Mouse (Mus musculus) CH12.LX (cell line): ENCODE measurements at regions not wholly inside any gene's neighbourhood (a gene's known extent, or its start where the extent isn't known, plus 50 kb on each side); places are given as distances from the start of the nearest gene placed in this dataset.

ENCODE experiments used
- DNase-seq: peaks from one replicate; pipeline ENCODE4 v3.0.0-alpha.2; 2013; ENCODE audit errors: extremely low read depth
- H3K27ac ChIP-seq: 2 replicates; pipeline ENCODE4 v1.5.1; 2012; ENCODE audit warnings: low read depth, mild to moderate bottlenecking, control low read depth, moderate library complexity; ENCODE audit not compliant: insufficient read depth
- H3K27me3 ChIP-seq: replicated peaks from 2 replicates; pipeline ENCODE3; 2012; ENCODE audit warnings: inconsistent platforms
- H3K36me3 ChIP-seq, 2 experiments: replicated peaks in 1 of 2; 2 replicates each; pipeline versions ENCODE3 to v1.6.1; 2012; ENCODE audit warnings: inconsistent platforms in 1 of 2, low read length in 1 of 2, mild to moderate bottlenecking in 1 of 2, mixed read lengths in 1 of 2, moderate library complexity in 1 of 2; ENCODE audit not compliant: control insufficient read depth in 1 of 2, insufficient read depth in 1 of 2
- H3K4me1 ChIP-seq, 2 experiments: 2 replicates each; pipeline ENCODE4 v1.6.1; 2012; ENCODE audit warnings: inconsistent platforms in 1 of 2, moderate library complexity in 1 of 2; ENCODE audit not compliant: insufficient read depth in 2 of 2, control insufficient read depth in 1 of 2
- H3K4me2 ChIP-seq: 2 replicates; pipeline ENCODE4 v1.6.1; 2012; ENCODE audit warnings: low read depth, mild to moderate bottlenecking, control low read depth; ENCODE audit not compliant: poor library complexity, insufficient read depth, severe bottlenecking
- H3K4me3 ChIP-seq, 3 experiments: fragments of 150-350 bp in 1 of 3; sonication (generic) in 1 of 3; replicated peaks in 1 of 3; 2 replicates each; pipeline versions ENCODE3 to v1.5.1; 2011 to 2012; ENCODE audit warnings: low read depth in 2 of 3, low read length in 2 of 3, mild to moderate bottlenecking in 2 of 3, moderate library complexity in 2 of 3, control low read depth in 1 of 3, improper control_type of control experiment in 1 of 3, inconsistent platforms in 1 of 3, mixed read lengths in 1 of 3; ENCODE audit not compliant: poor library complexity in 1 of 3
- H3K79me2 ChIP-seq: replicated peaks from 2 replicates; pipeline ENCODE4 v1.6.1; 2012; ENCODE audit warnings: mild to moderate bottlenecking, moderate library complexity; ENCODE audit not compliant: control insufficient read depth, poor library complexity, insufficient read depth, severe bottlenecking; ENCODE audit errors: extremely low read depth
- H3K9ac ChIP-seq: 2 replicates; pipeline ENCODE4 v1.6.1; 2012; ENCODE audit warnings: low read depth, mild to moderate bottlenecking, control low read depth, moderate library complexity; ENCODE audit not compliant: insufficient read depth
- H3K9me3 ChIP-seq: replicated peaks from 2 replicates; pipeline ENCODE3; 2012; ENCODE audit warnings: low read length, inconsistent platforms, mixed read lengths
- BHLHE40 ChIP-seq: IDR thresholded peaks from 2 replicates; pipeline ENCODE4 v1.6.1; 2011; ENCODE audit warnings: mild to moderate bottlenecking, low read depth, low read length, improper control_type of control experiment
- CHD1 ChIP-seq: IDR thresholded peaks from 2 replicates; pipeline ENCODE4 v1.6.1; 2012; ENCODE audit warnings: low read depth, low read length, improper control_type of control experiment, inconsistent platforms
- CHD2 ChIP-seq: IDR thresholded peaks from 2 replicates; pipeline ENCODE4 v1.6.1; 2011; ENCODE audit warnings: low read length, improper control_type of control experiment
- ELF1 ChIP-seq: IDR thresholded peaks from 2 replicates; pipeline ENCODE4 v1.6.1; 2014; ENCODE audit warnings: low read depth, mild to moderate bottlenecking, inconsistent platforms, low read length, improper control_type of control experiment
- EP300 ChIP-seq: IDR thresholded peaks from 2 replicates; pipeline ENCODE4 v1.6.1; 2011; ENCODE audit warnings: low read length, improper control_type of control experiment
- HCFC1 ChIP-seq: IDR thresholded peaks from 2 replicates; pipeline ENCODE4 v1.6.1; 2012; ENCODE audit warnings: low read depth, mild to moderate bottlenecking, inconsistent platforms, low read length, improper control_type of control experiment
- IRF4 ChIP-seq: IDR thresholded peaks from 2 replicates; pipeline ENCODE4 v1.6.1; 2014; ENCODE audit warnings: low read depth, mild to moderate bottlenecking, inconsistent platforms, low read length, improper control_type of control experiment
- JUN ChIP-seq: IDR thresholded peaks from 2 replicates; pipeline ENCODE4 v1.6.1; 2011; ENCODE audit warnings: low read depth, mild to moderate bottlenecking, low read length, improper control_type of control experiment, moderate library complexity; ENCODE audit not compliant: insufficient read depth
- KAT2A ChIP-seq: IDR thresholded peaks from 2 replicates; pipeline ENCODE4 v1.6.1; 2012; ENCODE audit warnings: low read length, improper control_type of control experiment, inconsistent platforms; ENCODE audit not compliant: insufficient replicate concordance
- MAX ChIP-seq: IDR thresholded peaks from 2 replicates; pipeline ENCODE4 v1.6.1; 2011; ENCODE audit warnings: low read length, improper control_type of control experiment
- MYC ChIP-seq: IDR thresholded peaks from 2 replicates; pipeline ENCODE4 v1.6.1; 2011; ENCODE audit warnings: low read depth, mild to moderate bottlenecking, improper control_type of control experiment, low read length
- POLR2A ChIP-seq: IDR thresholded peaks from 2 replicates; pipeline ENCODE4 v1.6.1; 2011; ENCODE audit warnings: low read depth, mild to moderate bottlenecking, improper control_type of control experiment, low read length
- POLR2AphosphoS2 ChIP-seq: IDR thresholded peaks from 2 replicates; pipeline ENCODE4 v1.6.1; 2011; ENCODE audit warnings: low read depth, low read length, improper control_type of control experiment
- RCOR1 ChIP-seq: conservative IDR thresholded peaks from 2 replicates; pipeline ENCODE4 v1.6.1; 2012; ENCODE audit warnings: low read depth, mild to moderate bottlenecking, inconsistent platforms, low read length, improper control_type of control experiment
- SIN3A ChIP-seq: IDR thresholded peaks from 2 replicates; pipeline ENCODE4 v1.6.1; 2012; ENCODE audit warnings: low read length, improper control_type of control experiment, inconsistent platforms
- SMC3 ChIP-seq: IDR thresholded peaks from 2 replicates; pipeline ENCODE4 v1.6.1; 2011; ENCODE audit warnings: low read depth, low read length, improper control_type of control experiment
- TBP ChIP-seq: conservative IDR thresholded peaks from 2 replicates; pipeline ENCODE4 v1.6.1; 2011; ENCODE audit warnings: low read depth, low read length, improper control_type of control experiment
- TCF12 ChIP-seq: IDR thresholded peaks from 2 replicates; pipeline ENCODE4 v1.6.1; 2014; ENCODE audit warnings: low read depth, mild to moderate bottlenecking, inconsistent platforms, low read length, improper control_type of control experiment
- UBTF ChIP-seq: IDR thresholded peaks from 2 replicates; pipeline ENCODE4 v1.6.1; 2012; ENCODE audit warnings: low read depth, mild to moderate bottlenecking, inconsistent platforms, low read length, improper control_type of control experiment, moderate library complexity
- ZKSCAN1 ChIP-seq: IDR thresholded peaks from 2 replicates; pipeline ENCODE4 v1.6.1; 2012; ENCODE audit warnings: low read depth, inconsistent platforms, low read length, improper control_type of control experiment, borderline replicate concordance
- ZNF384 ChIP-seq: IDR thresholded peaks from 2 replicates; pipeline ENCODE4 v1.6.1; 2012; ENCODE audit warnings: low read depth, low read length, improper control_type of control experiment, inconsistent platforms
- dilution Hi-C: fragments of 300-500 bp; cut with MboI; formaldehyde crosslinking; loops from 2 replicates; pipeline ENCODE4 v1.14.3; 2020; ENCODE audit warnings: low sequenced_read_pairs; ENCODE audit not compliant: extremely low pct_unique_long_range_greater_than_20kb, extremely low pct_ligation_motif_present
- in situ Hi-C: fragments of 300-500 bp; cut with MboI; formaldehyde crosslinking; loops from 3 replicates; pipeline ENCODE4 v1.14.3; 2019; ENCODE audit warnings: low sequenced_read_pairs, low pct_ligation_motif_present, low pct_unique_long_range_greater_than_20kb, mixed read lengths

GRCm38 (mm10) chr12:113746277-113746676, 202.6 kb downstream of the Adam6a start:
- in situ Hi-C loops: no loop called here
- H3K4me1 ChIP-seq: no peaks in the 10 kb centered on the region
- H3K36me3 ChIP-seq: no peaks in the 10 kb centered on the region
- no peak overlapping the region for H3K27ac ChIP-seq
- no peaks in the 10 kb centered on the region for H3K79me2 ChIP-seq
- dilution Hi-C loops: no loop called here
- no peaks in the 10 kb centered on the region for H3K9me3 ChIP-seq
- H3K27me3 ChIP-seq: no peaks in the 10 kb centered on the region
- H3K9ac ChIP-seq: no peak overlapping the region
- TF ChIP-seq SMC3 (no peak), RCOR1 (no peak), TBP (no peak), UBTF (no peak), CHD1 (no peak)
- H3K4me2 ChIP-seq: no peak overlapping the region
- no peak overlapping the region for H3K4me3 ChIP-seq
- no peak for DNase-seq

- no peak overlapping the region for H3K4me2 ChIP-seq
- no peak for DNase-seq
- H3K36me3 ChIP-seq: no peaks in the 10 kb centered on the region
- no peaks in the 10 kb centered on the region for H3K4me1 ChIP-seq
- in situ Hi-C loops: no loop called here
- H3K9ac ChIP-seq: no peak overlapping the region
- H3K27me3 ChIP-seq: no peaks in the 10 kb centered on the region
- H3K27ac ChIP-seq: no peak overlapping the region
- H3K79me2 ChIP-seq: no peaks in the 10 kb centered on the region
- dilution Hi-C loops: no loop called here
- TF ChIP-seq BHLHE40 (no peak), MYC (no peak), ELF1 (no peak), ZNF384 (no peak), CHD1 (no peak), IRF4 (no peak), TBP (no peak), KAT2A (no peak), MAX (no peak), ZKSCAN1 (no peak), SIN3A (no peak), JUN (no peak), TCF12 (no peak), CHD2 (no peak), POLR2A (no peak), RCOR1 (no peak), HCFC1 (no peak), EP300 (no peak), POLR2AphosphoS2 (no peak), SMC3 (no peak)
- no peaks in the 10 kb centered on the region for H3K9me3 ChIP-seq
- H3K4me3 ChIP-seq: no peak overlapping the region
Observed at GRCm38 (mm10) chr12:113747987-113748386, 204.3 kb downstream of the Adam6a start.
